In genomic region chr3:121171872-121172265, GRCm38 (mm10) we compare ENCODE assay signal across 8 mouse cellular contexts. TPM values are rescaled to one million over a fixed set of nuclear protein-coding genes. Genes with fewer than 3 reads are reported as not detected.
DNase-seq lines count a peak whose midpoint lies in the region; ATAC-seq lines count a peak whose summit lies in the region.

No protein-coding gene starts in this region.

- H3K27me3 ChIP-seq in heart, embryonic 16.5 days (ENCODE audit: control insufficient read depth, insufficient read depth, low read length): no peaks in the 10 kb centered on the region
- H3K27me3 ChIP-seq in hindbrain, embryonic 13.5 days: no peaks in the 10 kb centered on the region
- H3K27me3 ChIP-seq in midbrain, embryonic 12.5 days: no peaks in the 10 kb centered on the region

- H3K9ac ChIP-seq in heart, embryonic 16.5 days (ENCODE audit: low read length): peak overlapping the region; percentile 46; the same call in 1 of the 2 replicates
- no peak overlapping the region for H3K9ac ChIP-seq in hindbrain, embryonic 13.5 days
- no peak overlapping the region for H3K9ac ChIP-seq in midbrain, embryonic 12.5 days (replicated peaks)

- H3K36me3 ChIP-seq in heart, embryonic 16.5 days (ENCODE audit: control insufficient read depth, insufficient read depth): no peaks in the 10 kb centered on the region
- no peaks in the 10 kb centered on the region for H3K36me3 ChIP-seq in hindbrain, embryonic 13.5 days
- H3K36me3 ChIP-seq in midbrain, embryonic 12.5 days: no peaks in the 10 kb centered on the region

- H3K4me2 ChIP-seq in heart, embryonic 16.5 days (ENCODE audit: low read depth, low read length): peak overlapping the region; percentile 88
- H3K4me2 ChIP-seq in hindbrain, embryonic 13.5 days: peak overlapping the region; percentile 69
- H3K4me2 ChIP-seq in midbrain, embryonic 12.5 days (replicated peaks): peak overlapping the region; percentile 83

- H3K4me3 ChIP-seq in heart, embryonic 16.5 days (ENCODE audit: low read length): peak overlapping the region; percentile 80
- peak overlapping the region; percentile 34 for H3K4me3 ChIP-seq in brown adipose tissue, adult 24 weeks (ENCODE audit: insufficient read depth, low read depth, low read length)
- H3K4me3 ChIP-seq in hindbrain, embryonic 13.5 days: peak overlapping the region; percentile 62
- peak overlapping the region; percentile 63 for H3K4me3 ChIP-seq in midbrain, embryonic 12.5 days

- H3K9me3 ChIP-seq in heart, embryonic 16.5 days (replicated peaks; ENCODE audit: control insufficient read depth, low read length): 0 out of 2 replicates have a peak, but pooled peaks cover 2% of the 10 kb centered on the region
- no peaks in the 10 kb centered on the region for H3K9me3 ChIP-seq in hindbrain, embryonic 13.5 days
- no peaks in the 10 kb centered on the region for H3K9me3 ChIP-seq in midbrain, embryonic 12.5 days

- 39% methylated on average over 6 of the region's 6 CpGs for WGBS in heart, embryonic 16.5 days
- WGBS in hindbrain, embryonic 13.5 days: 57% methylated on average over 6 of the region's 6 CpGs
- WGBS in midbrain, embryonic 12.5 days: 62% methylated on average over 6 of the region's 6 CpGs

- intact Hi-C loops in heart, postnatal 14 days (cut with DNase I): loop anchor here (1.0 to 10.0 kb wide), 4 partner anchors 121 to 326 kb away; partner anchors contain the start of gene Cnn3

- DNase-seq in heart, postnatal 14 days: no peak
- DNase-seq in urinary bladder, postnatal 25 days (ENCODE audit: low spot score): no peak

- ATAC-seq in heart, embryonic 16.5 days (replicated peaks; ENCODE audit: extremely low read depth, insufficient read depth, low FRiP score): peak; percentile 4; the same call in 1 of the 2 replicates
- ATAC-seq in hindbrain, embryonic 13.5 days (ENCODE audit: low FRiP score): peak; percentile 13; the same call in 1 of the 2 replicates
- ATAC-seq in midbrain, embryonic 12.5 days (ENCODE audit: low FRiP score, low read depth): peak; percentile 7; the same call in 1 of the 2 replicates
- ATAC-seq in monocyte, adult 5-6 weeks (replicated peaks; ENCODE audit: insufficient number of reproducible peaks, low FRiP score, low TSS enrichment, poor library complexity, severe bottlenecking): no peak
- ATAC-seq in megakaryocyte-erythroid progenitor cell, adult 5-6 weeks (replicated peaks; ENCODE audit: low FRiP score, low TSS enrichment, poor library complexity, severe bottlenecking): no peak

- peaks cover 3% of the 10 kb centered on the region; the same call in 1 of the 2 replicates for H3K4me1 ChIP-seq in heart, embryonic 16.5 days (ENCODE audit: control insufficient read depth, insufficient read depth, low read length)
- peaks cover 7% of the 10 kb centered on the region; the same call in 1 of the 2 replicates for H3K4me1 ChIP-seq in brown adipose tissue, adult 24 weeks (ENCODE audit: control insufficient read depth, insufficient read depth, insufficient read length, low read length)
- peaks cover 12% of the 10 kb centered on the region; the same call in 1 of the 2 replicates for H3K4me1 ChIP-seq in hindbrain, embryonic 13.5 days (replicated peaks)
- H3K4me1 ChIP-seq in midbrain, embryonic 12.5 days: peaks cover 9% of the 10 kb centered on the region; the same call in 1 of the 2 replicates

- H3K27ac ChIP-seq in heart, embryonic 16.5 days (ENCODE audit: low read length): no peak overlapping the region
- H3K27ac ChIP-seq in brown adipose tissue, adult 24 weeks (replicated peaks; ENCODE audit: low read depth, low read length): peak overlapping the region; percentile 72
- no peak overlapping the region for H3K27ac ChIP-seq in hindbrain, embryonic 13.5 days
- H3K27ac ChIP-seq in midbrain, embryonic 12.5 days (replicated peaks): no peak overlapping the region

RNA-seq across cellular contexts. Expression of gene Rwdd3, which starts 0.4 kb away (rescaled TPM):
- 3.3 and 3.7 TPM in 2 replicates for polyA plus RNA-seq in heart, embryonic 16.5 days (2015; fragmentation: Nextera tagmentation; extraction: Ambion mirVana)
- total RNA-seq in heart, postnatal 14 days (2021): 1 to 10 TPM; 1.3 to 1.9 TPM
- 10.9 and 11.9 TPM in 2 replicates for polyA plus RNA-seq in brown adipose tissue, adult 24 weeks (2012; ENCODE audit: insufficient read depth, insufficient read length, missing spikeins)
- 4.6 and 6.4 TPM in 2 replicates for polyA plus RNA-seq in hindbrain, embryonic 13.5 days (2015; fragmentation: Nextera tagmentation; extraction: Ambion mirVana)
- polyA plus RNA-seq in midbrain, embryonic 12.5 days (2016; fragmentation: Nextera tagmentation; extraction: Ambion mirVana): 4.4 and 5.0 TPM in 2 replicates
- 3.6 to 6.2 TPM (median 3.9 TPM) in 3 replicates for total RNA-seq in monocyte, adult 5-6 weeks (2017)
- total RNA-seq in megakaryocyte-erythroid progenitor cell, adult 5-6 weeks (2014; fragmentation: Nextera tagmentation): 4.4 and 9.6 TPM in 2 replicates
- 11.5 and 26.4 TPM in 2 replicates for total RNA-seq in megakaryocyte-erythroid progenitor cell, adult 5-6 weeks (2017)

Comparison
In these comparisons a context has a peak if more than half of its experiments do, and no peak if none do; other contexts are left out.
1. ATAC-seq: peak in heart, embryonic 16.5 days (single experiment), hindbrain, embryonic 13.5 days (single experiment) and midbrain, embryonic 12.5 days (single experiment); none in monocyte, adult 5-6 weeks (single experiment) and megakaryocyte-erythroid progenitor cell, adult 5-6 weeks (single experiment).
2. Peak in every context shown above with its lines, with median percentiles within 50 percentile points of each other: H3K4me2 ChIP-seq and H3K4me3 ChIP-seq.